Mouse (Mus musculus): ENCODE data around the gene Dedd.

Dedd gene

GRCm38 (mm10) chr1:171361106-171362103, 32.5 kb downstream of the Dedd start:
- in situ Hi-C loops (cut with MseI, MboI), result loop anchor here in 1 of 2 experiments (10.0 kb wide), 1 partner anchor 113 kb away; no protein-coding TSS in a partner anchor

- in situ Hi-C loops (cut with MseI, MboI), result loop anchor here in 1 of 2 experiments (10.0 kb wide), 1 partner anchor 109 kb away; no protein-coding TSS in a partner anchor
Observed at GRCm38 (mm10) chr1:171365934-171366333, 37.0 kb downstream of the Dedd start.

GRCm38 (mm10) chr1:171369845-171370556, 41.1 kb downstream of the Dedd start, which contains the start of gene Nectin4:
TSS of gene Nectin4 (plus strand) at chr1:171370099.
- in situ Hi-C loops (cut with MseI, MboI), result loop anchor here in 1 of 2 experiments (10.0 kb wide), 1 partner anchor 105 kb away; no protein-coding TSS in a partner anchor

GRCm38 (mm10) chr1:171372880-171373279, 43.9 kb downstream of the Dedd start:
- in situ Hi-C loops (cut with MseI, MboI), result no loop called here

- in situ Hi-C loops (cut with MseI, MboI), result no loop called here
Observed at GRCm38 (mm10) chr1:171373946-171374345, 45.0 kb downstream of the Dedd start.

- in situ Hi-C loops (cut with MseI, MboI), result no loop called here
Observed at GRCm38 (mm10) chr1:171375646-171376097, 46.7 kb downstream of the Dedd start.

GRCm38 (mm10) chr1:171378298-171378697, 49.4 kb downstream of the Dedd start:
- in situ Hi-C loops (cut with MseI, MboI), result no loop called here

GRCm38 (mm10) chr1:171379935-171380599, 51.1 kb downstream of the Dedd start:
- in situ Hi-C loops (cut with MseI, MboI), result no loop called here

- in situ Hi-C loops (cut with MseI, MboI), result no loop called here
Observed at GRCm38 (mm10) chr1:171382096-171382620, 53.2 kb downstream of the Dedd start.

- in situ Hi-C loops (cut with MseI, MboI), result no loop called here
Observed at GRCm38 (mm10) chr1:171384361-171384760, 55.4 kb downstream of the Dedd start.

- in situ Hi-C loops (cut with MseI, MboI), result no loop called here
Observed at GRCm38 (mm10) chr1:171385171-171385570, 56.2 kb downstream of the Dedd start.

GRCm38 (mm10) chr1:171387099-171387498, 58.2 kb downstream of the Dedd start:
- in situ Hi-C loops (cut with MseI, MboI), result no loop called here

- in situ Hi-C loops (cut with MseI, MboI), result no loop called here
Observed at GRCm38 (mm10) chr1:171388376-171389102, 59.6 kb downstream of the Dedd start, which contains the start of gene Arhgap30. TSS of gene Arhgap30 (plus strand) at chr1:171388954.

- in situ Hi-C loops (cut with MseI, MboI), result no loop called here
Observed at GRCm38 (mm10) chr1:171390101-171390500, 61.2 kb downstream of the Dedd start.
